Mouse (Mus musculus) kidney, embryonic 16.5 days (tissue): ENCODE results near the gene Zfp541. TPM values are rescaled to one million over a fixed set of nuclear protein-coding genes. Genes with fewer than 3 reads are reported as not detected.
A peak's percentile ranks its signal among the peaks of the same experiment; 100 is the strongest.

ENCODE experiments used
- ATAC-seq: fragments of 200-750 bp; cut with Nextera tagmentation; 2 replicates; pipeline ENCODE4 v1.8.0; 2017; ENCODE audit warnings: moderate TSS enrichment; ENCODE audit not compliant: low FRiP score, low TSS enrichment
- H3K27ac ChIP-seq: fragments of 300-500 bp; sonication (generic); 2 replicates; pipeline ENCODE4 v1.5.1; 2014; ENCODE audit warnings: low read length
- H3K27me3 ChIP-seq: fragments of 300-500 bp; sonication (generic); 2 replicates; pipeline ENCODE4 v1.6.1; 2014; ENCODE audit warnings: low read length, control low read depth, mixed read lengths; ENCODE audit not compliant: insufficient read depth
- H3K36me3 ChIP-seq: fragments of 300-500 bp; sonication (generic); 2 replicates; pipeline ENCODE4 v1.6.1; 2014; ENCODE audit warnings: low read length, control low read depth, mixed read lengths; ENCODE audit not compliant: insufficient read depth
- H3K4me1 ChIP-seq: fragments of 300-500 bp; sonication (generic); 2 replicates; pipeline ENCODE4 v1.6.1; 2014; ENCODE audit warnings: low read length, control low read depth, mixed read lengths; ENCODE audit not compliant: insufficient read depth
- H3K4me2 ChIP-seq: fragments of 300-500 bp; sonication (generic); replicated peaks from 2 replicates; pipeline ENCODE4 v1.6.1; 2014; ENCODE audit warnings: low read depth, low read length
- H3K4me3 ChIP-seq: fragments of 300-500 bp; sonication (generic); 2 replicates; pipeline ENCODE4 v1.5.1; 2014; ENCODE audit warnings: mild to moderate bottlenecking, low read length
- H3K9ac ChIP-seq: fragments of 300-500 bp; sonication (generic); replicated peaks from 2 replicates; pipeline ENCODE4 v1.6.1; 2014; ENCODE audit warnings: low read length
- H3K9me3 ChIP-seq: fragments of 300-500 bp; sonication (generic); 2 replicates; pipeline ENCODE4 v1.6.1; 2016; ENCODE audit warnings: low read length, control low read depth
- WGBS: fragments of 180-500 bp; shearing (Covaris S2); extraction: QIAGEN DNeasy Blood & Tissue Kit; methylation state at CpG from one replicate; pipeline ENCODE4 v1.1.7; 2014; 5-methylcytosine and 5-hydroxymethylcytosine counted together
- polyA plus RNA-seq: library from polyadenylated mRNA; unstranded; fragments of >200 nt; fragmentation: Nextera tagmentation; extraction: Ambion mirVana; gene quantifications from 2 replicates; pipeline ENCODE4 v1.2.1, GENCODE M21; 2015

Gene Zfp541
- polyA plus RNA-seq, result 0.04 and 0.09 TPM in 2 replicates

GRCm38 (mm10) chr7:16061219-16062098 is at the start of gene Zfp541:
TSS of gene Zfp541 (plus strand) at chr7:16061814.
- peaks cover 9% of the 10 kb centered on the region for H3K27me3 ChIP-seq
- no peak within 1 kb of the TSS for H3K4me3 ChIP-seq
- no peak within 1 kb of the TSS for H3K9ac ChIP-seq
- no peak within 1 kb of the TSS for H3K27ac ChIP-seq
- H3K9me3 ChIP-seq, result peaks cover 11% of the 10 kb centered on the region; the same call in 1 of the 2 replicates
- WGBS, result 50% methylated on average over 60 of the region's 80 CpGs
- no peak for ATAC-seq
- H3K4me1 ChIP-seq, result no peaks in the 10 kb centered on the region
- peak within 1 kb of the TSS; percentile 27 for H3K4me2 ChIP-seq
- H3K36me3 ChIP-seq, result no peaks in the 10 kb centered on the region

- H3K27me3 ChIP-seq, result no peaks in the 10 kb centered on the region
- WGBS, result 63% methylated on average over 11 of the region's 11 CpGs
- ATAC-seq, result no peak; the same call in 1 of the 2 replicates
- H3K9me3 ChIP-seq, result no peaks in the 10 kb centered on the region
- peaks cover 13% of the 10 kb centered on the region for H3K4me1 ChIP-seq
- H3K9ac ChIP-seq, result no peak overlapping the region
- no peaks in the 10 kb centered on the region for H3K36me3 ChIP-seq
- H3K4me3 ChIP-seq, result no peak overlapping the region
- H3K4me2 ChIP-seq, result no peak overlapping the region
- no peak overlapping the region for H3K27ac ChIP-seq
Observed at GRCm38 (mm10) chr7:16012576-16013263, 48.9 kb upstream of the Zfp541 start.

GRCm38 (mm10) chr7:16013722-16014275 is 47.8 kb upstream of the Zfp541 start:
- H3K27me3 ChIP-seq, result no peaks in the 10 kb centered on the region
- no peak overlapping the region for H3K9ac ChIP-seq
- ATAC-seq, result no peak
- no peaks in the 10 kb centered on the region for H3K9me3 ChIP-seq
- H3K27ac ChIP-seq, result no peak overlapping the region
- H3K36me3 ChIP-seq, result no peaks in the 10 kb centered on the region
- WGBS, result 80% methylated on average over 5 of the region's 5 CpGs
- H3K4me3 ChIP-seq, result no peak overlapping the region
- peaks cover 13% of the 10 kb centered on the region for H3K4me1 ChIP-seq
- H3K4me2 ChIP-seq, result no peak overlapping the region

GRCm38 (mm10) chr7:16014521-16015175 is 47.0 kb upstream of the Zfp541 start:
- Histone ChIP-seq H3K4me2 (no peak overlapping the region), H3K9me3 (no peaks in the 10 kb centered on the region), H3K4me1 (peaks cover 13% of the 10 kb centered on the region), H3K27me3 (no peaks in the 10 kb centered on the region), H3K27ac (0 out of 2 replicates have a peak overlapping the region, but pooled peaks have one; percentile 7), H3K36me3 (no peaks in the 10 kb centered on the region), H3K4me3 (no peak overlapping the region), H3K9ac (no peak overlapping the region)
- 0 out of 2 replicates have a peak, but pooled peaks have one; percentile 46 for ATAC-seq
- WGBS, result 77% methylated on average over 8 of the region's 8 CpGs

GRCm38 (mm10) chr7:16015384-16015783 is 46.2 kb upstream of the Zfp541 start:
- H3K9me3 ChIP-seq, result no peaks in the 10 kb centered on the region

DNA sequence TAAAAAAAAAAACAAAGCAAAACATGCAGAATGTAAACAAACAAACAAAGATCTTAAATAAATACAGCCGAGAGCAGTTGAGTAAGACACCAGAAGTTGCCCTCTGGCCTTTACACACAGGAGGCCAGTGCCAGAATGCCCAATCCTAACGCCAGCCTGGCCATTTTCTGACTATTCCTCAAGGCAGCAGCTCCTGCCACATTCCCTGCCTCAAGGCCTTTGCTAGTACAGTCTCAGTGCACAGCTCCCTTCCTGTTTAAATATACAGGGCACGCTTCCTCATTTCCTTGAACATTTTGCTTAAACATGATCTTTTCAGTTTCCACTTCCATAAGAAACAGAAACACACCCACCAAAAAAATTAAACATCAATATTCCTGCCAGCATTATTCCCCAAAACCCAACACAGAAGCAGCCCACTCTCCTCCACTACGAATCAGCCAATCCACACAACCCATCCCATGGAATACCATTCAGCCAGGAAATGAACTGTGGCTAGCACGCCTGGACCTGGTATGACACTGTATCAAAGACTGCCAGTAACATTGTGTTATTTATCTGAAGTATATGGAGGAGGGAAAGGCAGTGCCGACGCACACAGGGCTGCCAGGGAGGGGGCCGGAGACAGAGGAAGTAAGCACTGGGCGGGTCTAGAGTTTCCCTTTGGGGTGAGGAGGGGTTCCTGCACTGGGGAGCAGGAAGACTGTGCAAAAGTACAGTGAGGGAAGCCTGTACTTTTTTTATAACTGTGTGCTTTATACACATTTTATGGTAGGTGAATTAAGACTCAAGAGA is 43.4 kb upstream of the Zfp541 start:
- Histone ChIP-seq H3K9ac (no peak overlapping the region), H3K4me3 (no peak overlapping the region), H3K9me3 (no peaks in the 10 kb centered on the region), H3K36me3 (no peaks in the 10 kb centered on the region), H3K4me2 (no peak overlapping the region), H3K27ac (peak overlapping the region; percentile 41; the same call in 1 of the 2 replicates), H3K4me1 (peaks cover 6% of the 10 kb centered on the region; the same call in 1 of the 2 replicates), H3K27me3 (no peaks in the 10 kb centered on the region)
- 71% methylated on average over 9 of the region's 9 CpGs for WGBS
- ATAC-seq, result peak; percentile 65; the same call in 1 of the 2 replicates

More at GRCm38 (mm10) chr7:16015384-16015783, 46.2 kb upstream of the Zfp541 start:
- Histone ChIP-seq H3K9ac (no peak overlapping the region), H3K4me1 (peaks cover 13% of the 10 kb centered on the region), H3K4me2 (no peak overlapping the region), H3K27me3 (no peaks in the 10 kb centered on the region), H3K4me3 (no peak overlapping the region), H3K36me3 (no peaks in the 10 kb centered on the region), H3K27ac (peak overlapping the region; percentile 36; the same call in 1 of the 2 replicates)
- no peak for ATAC-seq
- WGBS, result 87% methylated on average over 5 of the region's 5 CpGs

DNA sequence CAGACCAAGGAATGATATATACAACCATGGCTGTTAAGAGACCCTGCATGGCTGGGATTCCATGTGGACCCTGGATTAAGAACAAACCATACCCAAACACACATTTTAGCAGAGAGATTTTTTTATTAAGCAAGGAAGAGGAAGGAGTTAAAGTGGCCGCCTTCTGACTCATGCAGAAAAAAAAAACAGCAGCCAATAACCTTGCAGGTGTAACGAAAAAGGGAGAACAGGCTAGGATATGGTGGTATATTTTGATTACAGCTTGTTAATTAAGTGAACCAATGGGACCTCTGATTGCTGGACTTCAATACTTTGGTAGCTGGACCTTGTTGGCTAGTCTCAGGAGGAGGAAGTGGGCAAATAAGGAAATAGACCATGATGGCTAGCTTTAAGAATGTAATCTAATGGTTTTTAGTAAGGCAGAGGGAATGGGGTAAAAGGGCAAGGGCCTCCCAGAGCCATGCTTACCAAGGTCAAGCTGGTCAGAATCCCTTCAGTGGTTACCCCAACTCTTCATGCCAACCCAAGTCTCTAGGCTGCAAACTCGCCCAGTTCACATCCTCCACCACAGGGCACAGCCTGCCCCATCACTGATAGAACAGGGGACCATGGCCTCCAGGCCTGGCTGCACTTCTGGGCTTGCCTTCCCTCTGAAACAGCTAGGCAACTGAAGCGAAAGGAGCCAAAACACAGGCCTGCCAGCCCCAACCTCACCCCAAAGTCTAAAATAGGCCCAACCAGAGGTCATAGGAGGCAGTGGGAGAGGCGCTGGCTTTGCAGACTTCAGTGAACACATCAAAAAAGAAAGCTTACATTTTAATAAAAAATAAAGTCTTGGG is 42.1 kb upstream of the Zfp541 start:
- Histone ChIP-seq H3K4me2 (no peak overlapping the region), H3K9me3 (no peaks in the 10 kb centered on the region), H3K27me3 (no peaks in the 10 kb centered on the region), H3K27ac (no peak overlapping the region), H3K9ac (no peak overlapping the region), H3K4me1 (peaks cover 6% of the 10 kb centered on the region; the same call in 1 of the 2 replicates), H3K36me3 (no peaks in the 10 kb centered on the region), H3K4me3 (no peak overlapping the region)
- no peak for ATAC-seq
- 84% methylated on average over 5 of the region's 5 CpGs for WGBS

DNA sequence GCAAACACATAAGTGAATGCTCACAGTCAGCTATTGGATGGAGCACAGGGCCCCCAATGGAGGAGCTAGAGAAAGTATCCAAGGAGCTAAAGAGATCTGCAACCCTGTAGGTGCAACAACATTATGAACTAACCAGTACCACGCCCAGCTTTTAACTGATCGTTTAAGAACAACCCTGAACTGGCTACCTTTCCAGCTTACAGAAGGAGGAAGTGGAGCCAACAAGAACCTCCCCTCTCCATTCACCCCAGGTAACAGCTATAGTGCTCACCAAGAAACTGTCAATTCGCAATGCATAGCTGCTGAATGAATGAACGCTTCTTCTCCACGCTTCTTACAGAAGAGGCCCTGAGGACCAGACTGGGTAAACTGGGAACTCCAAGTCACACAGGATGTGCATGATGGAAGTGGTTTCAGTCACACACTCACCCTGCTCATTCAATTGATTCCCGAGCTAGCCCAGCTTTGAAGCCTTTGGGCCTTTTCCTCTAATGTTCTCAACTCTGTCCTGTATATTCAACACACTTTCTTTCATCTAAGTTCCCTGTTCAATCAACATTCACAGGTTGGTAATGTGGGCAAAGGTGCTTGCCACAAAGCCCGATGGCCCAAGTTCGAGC is 36.9 kb upstream of the Zfp541 start:
- Histone ChIP-seq H3K9me3 (no peaks in the 10 kb centered on the region), H3K27me3 (no peaks in the 10 kb centered on the region), H3K4me1 (peaks cover 6% of the 10 kb centered on the region; the same call in 1 of the 2 replicates), H3K36me3 (no peaks in the 10 kb centered on the region), H3K4me3 (no peak overlapping the region), H3K9ac (no peak overlapping the region), H3K27ac (no peak overlapping the region), H3K4me2 (no peak overlapping the region)
- WGBS, result 90% methylated on average over 8 of the region's 8 CpGs
- ATAC-seq, result no peak
